Mouse (Mus musculus): Measurements from ENCODE around the gene Kcnq1. TPM values are rescaled to one million over a fixed set of nuclear protein-coding genes. Genes with fewer than 3 reads are reported as not detected.

Gene Kcnq1
- 5.4 and 10.5 TPM in 2 replicates for polyA plus RNA-seq (2016; fragmentation: Nextera tagmentation; extraction: Ambion mirVana)

DNA sequence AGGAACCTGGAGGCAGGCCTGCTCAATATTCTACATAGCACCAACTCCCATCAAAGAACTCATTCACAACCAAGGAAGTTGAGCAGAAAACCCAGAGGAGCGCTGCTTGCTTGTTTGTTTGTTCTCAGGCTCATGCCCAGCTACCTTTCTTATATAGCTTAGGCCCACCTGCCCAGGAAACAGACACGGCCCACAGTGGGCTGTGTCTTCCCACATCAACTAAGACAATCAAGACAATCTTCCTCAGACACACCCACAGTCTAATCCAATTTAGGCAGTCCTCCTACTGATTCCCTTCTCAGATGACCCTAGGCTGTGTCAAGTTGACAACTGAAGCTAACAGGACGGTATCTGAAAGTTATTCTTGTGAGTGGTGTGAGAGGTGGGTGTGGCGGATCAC, at the start of gene Kcnq1:
Kcnq1 (plus strand) TSS at position 301 of the 400 bp plus-strand sequence.
- H3K27ac ChIP-seq = peak within 1 kb of the TSS; percentile 85
- DNase-seq (ENCODE audit: low spot score) = no peak
- H3K27me3 ChIP-seq (ENCODE audit: insufficient read depth, poor library complexity, severe bottlenecking) = peaks cover 75% of the 10 kb centered on the region
- no peaks in the 10 kb centered on the region for H3K36me3 ChIP-seq
- H3K4me1 ChIP-seq = peaks cover 48% of the 10 kb centered on the region
- 71% methylated on average over 4 of the region's 4 CpGs for WGBS
- no peaks in the 10 kb centered on the region for H3K9me3 ChIP-seq
- peak within 1 kb of the TSS; percentile 69 for H3K4me3 ChIP-seq

GRCm38 (mm10) chr7:143057023-143057422, 49.1 kb upstream of the Kcnq1 start:
- peaks cover 79% of the 10 kb centered on the region for H3K4me1 ChIP-seq
- no peak for DNase-seq (ENCODE audit: low spot score)
- peak overlapping the region; percentile 36 for H3K4me3 ChIP-seq
- 67% methylated on average over 5 of the region's 5 CpGs for WGBS
- peaks cover 50% of the 10 kb centered on the region for H3K36me3 ChIP-seq
- H3K9me3 ChIP-seq = no peaks in the 10 kb centered on the region
- no peaks in the 10 kb centered on the region for H3K27me3 ChIP-seq (ENCODE audit: insufficient read depth, poor library complexity, severe bottlenecking)
- peak overlapping the region; percentile 97 for H3K27ac ChIP-seq

GRCm38 (mm10) chr7:143057667-143058220, 48.4 kb upstream of the Kcnq1 start:
- H3K9me3 ChIP-seq = no peaks in the 10 kb centered on the region
- peak overlapping the region; percentile 97 for H3K27ac ChIP-seq
- 13% methylated on average over 9 of the region's 9 CpGs for WGBS
- peaks cover 57% of the 10 kb centered on the region for H3K36me3 ChIP-seq
- no peaks in the 10 kb centered on the region for H3K27me3 ChIP-seq (ENCODE audit: insufficient read depth, poor library complexity, severe bottlenecking)
- peak; percentile 83 for DNase-seq (ENCODE audit: low spot score)
- peaks cover 75% of the 10 kb centered on the region for H3K4me1 ChIP-seq
- peak overlapping the region; percentile 36 for H3K4me3 ChIP-seq

DNA sequence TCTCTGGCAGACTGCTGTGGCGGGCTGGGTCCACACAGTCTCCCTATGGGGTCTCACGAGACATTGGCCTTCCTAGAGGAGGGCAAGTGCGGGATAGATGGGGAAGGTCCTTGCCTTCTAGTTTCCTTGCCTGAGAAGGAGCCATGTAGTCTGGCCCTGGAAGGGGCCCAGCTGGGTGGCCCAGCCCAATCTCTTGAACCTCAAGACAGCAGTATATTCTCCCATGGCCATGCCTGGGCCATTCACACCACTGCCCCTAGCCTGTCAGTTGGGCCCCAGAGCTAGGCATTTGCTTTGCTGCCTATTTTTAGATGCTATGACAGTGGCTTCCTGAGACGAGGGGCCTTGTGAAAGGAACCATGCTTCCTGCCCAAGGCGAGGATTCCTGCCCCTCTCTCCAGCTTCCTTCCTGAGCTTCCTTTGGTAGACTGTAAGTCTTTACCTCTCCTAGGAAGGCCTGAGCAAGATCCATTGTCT, 47.9 kb upstream of the Kcnq1 start:
- DNase-seq (ENCODE audit: low spot score) = no peak
- Histone ChIP-seq H3K4me1 (peaks cover 75% of the 10 kb centered on the region), H3K4me3 (peak overlapping the region; percentile 36), H3K27me3 (ENCODE audit: insufficient read depth, poor library complexity, severe bottlenecking) (no peaks in the 10 kb centered on the region), H3K9me3 (no peaks in the 10 kb centered on the region), H3K36me3 (peaks cover 62% of the 10 kb centered on the region), H3K27ac (peak overlapping the region; percentile 97)
- 16% methylated on average over 5 of the region's 5 CpGs for WGBS

GRCm38 (mm10) chr7:143059202-143059870, 46.8 kb upstream of the Kcnq1 start:
- Histone ChIP-seq H3K36me3 (peaks cover 73% of the 10 kb centered on the region), H3K4me1 (peaks cover 64% of the 10 kb centered on the region), H3K27me3 (ENCODE audit: insufficient read depth, poor library complexity, severe bottlenecking) (no peaks in the 10 kb centered on the region), H3K27ac (peak overlapping the region; percentile 97), H3K4me3 (0 out of 2 replicates have a peak overlapping the region, but pooled peaks have one; percentile 36), H3K9me3 (no peaks in the 10 kb centered on the region)
- no peak for DNase-seq (ENCODE audit: low spot score)
- 67% methylated on average over 5 of the region's 5 CpGs for WGBS

DNA sequence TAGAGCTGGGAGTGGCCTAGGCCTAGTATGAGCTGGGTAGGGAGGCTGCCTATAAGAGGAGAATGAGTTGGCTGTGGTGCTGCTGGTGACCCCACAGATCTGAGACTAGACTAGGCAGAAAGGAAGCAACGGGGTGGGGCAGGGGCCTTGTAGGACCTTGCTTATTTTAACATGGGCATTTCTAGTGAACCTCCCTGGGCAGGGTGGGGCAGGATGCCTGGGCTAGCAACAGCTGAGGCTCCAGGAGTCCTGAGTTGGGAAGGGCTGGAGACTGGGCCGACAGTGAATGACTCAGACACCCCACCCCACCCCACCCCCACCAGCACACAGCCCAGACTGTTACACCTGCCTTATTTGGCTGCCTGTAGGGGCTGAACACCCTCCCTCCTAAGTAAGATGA, 43.5 kb upstream of the Kcnq1 start:
- H3K27ac ChIP-seq = no peak overlapping the region
- no peaks in the 10 kb centered on the region for H3K9me3 ChIP-seq
- H3K36me3 ChIP-seq = peaks cover 89% of the 10 kb centered on the region
- H3K4me1 ChIP-seq = peaks cover 30% of the 10 kb centered on the region
- no peak overlapping the region for H3K4me3 ChIP-seq
- DNase-seq (ENCODE audit: low spot score) = no peak
- no peaks in the 10 kb centered on the region for H3K27me3 ChIP-seq (ENCODE audit: insufficient read depth, poor library complexity, severe bottlenecking)
- WGBS = 66% methylated on average over 2 of the region's 2 CpGs

DNA sequence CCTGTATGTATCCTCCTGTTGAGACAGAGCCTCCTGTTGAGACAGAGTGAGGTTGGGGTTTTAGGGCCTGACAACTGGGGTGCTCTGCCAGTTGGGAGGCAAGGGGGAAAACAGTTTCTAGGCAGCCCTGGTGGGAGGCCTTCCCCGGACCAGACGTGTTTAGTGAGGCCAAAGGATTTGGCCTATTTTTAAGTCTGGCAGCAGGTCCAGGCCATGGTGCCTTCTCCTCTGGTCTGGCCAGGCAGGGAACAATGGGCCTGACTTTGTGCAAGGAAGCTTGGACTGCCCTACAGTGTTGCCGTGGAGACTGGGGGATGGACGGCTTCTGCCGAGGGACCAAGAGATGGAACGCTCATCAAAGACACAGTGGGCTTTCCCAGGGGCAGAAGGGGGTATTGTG, 41.9 kb upstream of the Kcnq1 start:
- Histone ChIP-seq H3K4me3 (no peak overlapping the region), H3K4me1 (peaks cover 27% of the 10 kb centered on the region), H3K27me3 (ENCODE audit: insufficient read depth, poor library complexity, severe bottlenecking) (no peaks in the 10 kb centered on the region), H3K36me3 (peaks cover 95% of the 10 kb centered on the region), H3K9me3 (no peaks in the 10 kb centered on the region), H3K27ac (no peak overlapping the region)
- DNase-seq (ENCODE audit: low spot score) = no peak
- WGBS = 85% methylated on average over 6 of the region's 6 CpGs

GRCm38 (mm10) chr7:143065692-143066091, 40.5 kb upstream of the Kcnq1 start:
- Histone ChIP-seq H3K27ac (no peak overlapping the region), H3K36me3 (peaks cover 87% of the 10 kb centered on the region), H3K9me3 (no peaks in the 10 kb centered on the region), H3K27me3 (ENCODE audit: insufficient read depth, poor library complexity, severe bottlenecking) (no peaks in the 10 kb centered on the region), H3K4me3 (no peak overlapping the region), H3K4me1 (peaks cover 25% of the 10 kb centered on the region)
- DNase-seq (ENCODE audit: low spot score) = no peak
- 91% methylated on average over 2 of the region's 2 CpGs for WGBS

DNA sequence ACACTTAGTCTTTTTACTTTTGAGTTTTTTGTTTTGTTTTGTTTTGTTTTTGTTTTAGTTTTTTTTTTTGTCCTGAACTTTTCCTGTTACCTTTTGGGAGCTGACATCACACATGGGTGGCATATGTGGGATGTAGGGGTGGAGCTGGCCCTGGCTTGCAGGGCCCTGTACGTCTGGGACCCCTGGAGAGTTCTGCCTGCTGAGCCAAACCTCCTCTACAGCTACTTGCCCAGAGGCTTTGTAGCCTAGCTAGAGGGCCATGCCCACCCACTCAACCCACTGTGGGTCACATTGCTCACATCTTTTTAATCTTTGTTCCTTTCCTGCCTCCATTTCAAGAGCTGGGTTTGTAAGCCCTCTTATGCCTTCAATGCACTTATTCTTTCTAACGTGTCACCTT, 38.7 kb upstream of the Kcnq1 start:
- H3K4me3 ChIP-seq = no peak overlapping the region
- no peak for DNase-seq (ENCODE audit: low spot score)
- H3K27ac ChIP-seq = no peak overlapping the region
- H3K27me3 ChIP-seq (ENCODE audit: insufficient read depth, poor library complexity, severe bottlenecking) = no peaks in the 10 kb centered on the region
- peaks cover 76% of the 10 kb centered on the region for H3K36me3 ChIP-seq
- no peaks in the 10 kb centered on the region for H3K9me3 ChIP-seq
- WGBS = 79% methylated on average over 2 of the region's 2 CpGs
- H3K4me1 ChIP-seq = peaks cover 31% of the 10 kb centered on the region

DNA sequence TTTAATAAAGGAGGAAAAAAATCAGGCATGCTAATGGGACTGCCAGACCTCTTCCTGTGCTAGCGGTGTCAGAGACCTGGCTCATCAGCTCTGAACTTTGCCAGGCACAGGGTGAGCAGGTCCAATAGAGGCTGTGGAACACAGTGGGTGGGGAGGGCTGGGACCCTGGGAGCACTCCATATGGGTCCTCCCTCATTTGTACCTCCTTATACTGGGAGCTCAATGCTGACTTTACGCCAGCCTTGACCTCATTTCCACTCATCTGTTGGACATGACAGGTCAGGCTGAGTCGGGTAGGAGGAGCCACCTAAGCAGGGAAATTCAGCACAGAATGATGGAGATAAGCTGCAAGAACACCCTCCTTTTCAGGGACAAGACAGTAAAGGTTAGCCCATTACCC, 38.3 kb upstream of the Kcnq1 start:
- H3K27ac ChIP-seq = peak overlapping the region; percentile 91
- peaks cover 35% of the 10 kb centered on the region for H3K4me1 ChIP-seq
- 85% methylated on average over 3 of the region's 3 CpGs for WGBS
- no peak for DNase-seq (ENCODE audit: low spot score)
- no peak overlapping the region for H3K4me3 ChIP-seq
- no peaks in the 10 kb centered on the region for H3K27me3 ChIP-seq (ENCODE audit: insufficient read depth, poor library complexity, severe bottlenecking)
- peaks cover 72% of the 10 kb centered on the region for H3K36me3 ChIP-seq
- no peaks in the 10 kb centered on the region for H3K9me3 ChIP-seq

- H3K4me3 ChIP-seq = peak overlapping the region; percentile 70
- H3K36me3 ChIP-seq = peaks cover 67% of the 10 kb centered on the region
- no peak for DNase-seq (ENCODE audit: low spot score)
- H3K27me3 ChIP-seq (ENCODE audit: insufficient read depth, poor library complexity, severe bottlenecking) = no peaks in the 10 kb centered on the region
- peak overlapping the region; percentile 91 for H3K27ac ChIP-seq
- H3K9me3 ChIP-seq = no peaks in the 10 kb centered on the region
- H3K4me1 ChIP-seq = peaks cover 35% of the 10 kb centered on the region
- WGBS = 51% methylated on average over 13 of the region's 13 CpGs
Measured at GRCm38 (mm10) chr7:143068316-143068881, 37.8 kb upstream of the Kcnq1 start.

- peaks cover 35% of the 10 kb centered on the region for H3K4me1 ChIP-seq
- peaks cover 4% of the 10 kb centered on the region; the same call in 1 of the 2 replicates for H3K27me3 ChIP-seq (ENCODE audit: insufficient read depth, poor library complexity, severe bottlenecking)
- DNase-seq (ENCODE audit: low spot score) = peak; percentile 100
- peaks cover 60% of the 10 kb centered on the region for H3K36me3 ChIP-seq
- H3K9me3 ChIP-seq = no peaks in the 10 kb centered on the region
- under 1% methylated on average over 51 of the region's 51 CpGs for WGBS
- H3K4me3 ChIP-seq = peak within 1 kb of the TSS; percentile 70
- peak within 1 kb of the TSS; percentile 91 for H3K27ac ChIP-seq
Measured at GRCm38 (mm10) chr7:143068882-143069591, 37.1 kb upstream of the Kcnq1 start, which contains the start of gene Tssc4. TSS of gene Tssc4 (plus strand) at chr7:143069249.
